Mouse (Mus musculus) forebrain, postnatal 0 days (tissue): ENCODE results near the gene Rrm1. TPM values are rescaled to one million over a fixed set of nuclear protein-coding genes. Genes with fewer than 3 reads are reported as not detected.
"Not testable (repeated sequence)": the region's sequence is repeated elsewhere in the genome, so short reads cannot be mapped to it uniquely, and the experiment has no call there.

Experiments
- ATAC-seq: fragments of 200-750 bp; cut with Nextera tagmentation; 2 replicates; pipeline ENCODE4 v1.8.0; 2017; ENCODE audit warnings: mild to moderate bottlenecking, moderate library complexity
- DNase-seq: peaks from one replicate; pipeline ENCODE4 v3.0.0-alpha.2; 2015
- H3K27ac ChIP-seq: fragments of 300-500 bp; sonication (generic); 2 replicates; pipeline ENCODE4 v1.5.1; 2014; ENCODE audit warnings: low read depth, mild to moderate bottlenecking, antibody characterized with exemption, low read length, moderate library complexity, mixed read lengths
- H3K27me3 ChIP-seq: fragments of 300-500 bp; sonication (generic); 2 replicates; pipeline ENCODE4 v1.6.1; 2014; ENCODE audit warnings: mild to moderate bottlenecking, low read length, mixed read lengths; ENCODE audit not compliant: insufficient read depth
- H3K36me3 ChIP-seq: fragments of 300-500 bp; sonication (generic); 2 replicates; pipeline ENCODE4 v1.6.1; 2014; ENCODE audit warnings: mild to moderate bottlenecking, moderate library complexity; ENCODE audit not compliant: insufficient read depth
- H3K4me1 ChIP-seq: fragments of 300-500 bp; sonication (generic); 2 replicates; pipeline ENCODE4 v1.6.1; 2014; ENCODE audit warnings: antibody characterized with exemption; ENCODE audit not compliant: insufficient read depth
- H3K4me2 ChIP-seq: fragments of 300-500 bp; sonication (generic); 2 replicates; pipeline ENCODE4 v1.6.1; 2014; ENCODE audit warnings: low read depth, mild to moderate bottlenecking, moderate library complexity
- H3K4me3 ChIP-seq: fragments of 300-500 bp; sonication (generic); 2 replicates; pipeline ENCODE4 v1.5.1; 2014; ENCODE audit warnings: low read depth, low read length, mixed read lengths
- H3K9ac ChIP-seq: fragments of 300-500 bp; sonication (generic); 2 replicates; pipeline ENCODE4 v1.6.1; 2014; ENCODE audit warnings: mild to moderate bottlenecking
- H3K9me3 ChIP-seq: fragments of 300-500 bp; sonication (generic); 2 replicates; pipeline ENCODE4 v1.6.1; 2016; ENCODE audit warnings: low read length
- CTCF ChIP-seq: sonication (generic); IDR thresholded peaks from 2 replicates; pipeline ENCODE4 v1.5.1; 2016; ENCODE audit warnings: antibody characterized with exemption, control low read depth, low read depth
- WGBS: fragments of 180-500 bp; shearing (Covaris S2); extraction: QIAGEN DNeasy Blood & Tissue Kit; methylation state at CpG from one replicate; pipeline ENCODE4 v1.1.7; 2014; 5-methylcytosine and 5-hydroxymethylcytosine counted together
- polyA plus RNA-seq: library from polyadenylated mRNA; unstranded; fragments of >200 nt; fragmentation: Nextera tagmentation; extraction: Ambion mirVana; gene quantifications from 2 replicates; pipeline ENCODE4 v1.2.1, GENCODE M21; 2015
- total RNA-seq: library from RNA; depleted of rRNA; stranded (reverse); fragments of >200 nt; gene quantifications from 2 replicates; pipeline ENCODE4 v1.2.3, GENCODE M21; 2014

Gene Rrm1
- total and polyA plus RNA-seq, 2 experiments from 2014 or later = 30.9 to 40.0 TPM

DNA sequence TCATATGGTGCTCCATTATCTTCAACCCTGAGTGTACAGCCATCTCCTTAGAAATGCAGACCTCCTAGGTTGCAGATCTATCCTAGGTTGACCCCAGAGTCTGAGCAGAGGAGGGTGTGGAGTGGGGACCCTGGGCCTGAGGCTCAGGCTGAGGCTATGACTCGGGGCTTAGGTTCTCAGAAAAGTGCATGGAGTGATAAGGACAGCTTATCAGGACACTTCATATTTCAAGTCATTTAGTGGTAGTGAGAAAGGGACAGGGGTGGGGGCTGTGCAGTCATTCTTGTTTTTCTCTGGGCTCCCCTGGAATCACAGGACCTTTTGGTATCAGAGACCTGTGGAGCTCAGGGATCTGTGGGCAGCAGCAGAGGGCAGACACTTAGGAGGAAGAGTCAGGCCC, 44.6 kb downstream of the Rrm1 start:
- TF ChIP-seq CTCF = no peak
- H3K4me1 ChIP-seq = no peaks in the 10 kb centered on the region
- no peaks in the 10 kb centered on the region for H3K27me3 ChIP-seq
- no peak for DNase-seq
- H3K9ac ChIP-seq = no peak overlapping the region
- 90% methylated on average over 1 of the region's 1 CpGs for WGBS
- H3K36me3 ChIP-seq = no peaks in the 10 kb centered on the region
- H3K4me3 ChIP-seq = no peak overlapping the region
- no peak for ATAC-seq
- no peak overlapping the region for H3K27ac ChIP-seq
- no peak overlapping the region for H3K4me2 ChIP-seq
- H3K9me3 ChIP-seq = no peaks in the 10 kb centered on the region

DNA sequence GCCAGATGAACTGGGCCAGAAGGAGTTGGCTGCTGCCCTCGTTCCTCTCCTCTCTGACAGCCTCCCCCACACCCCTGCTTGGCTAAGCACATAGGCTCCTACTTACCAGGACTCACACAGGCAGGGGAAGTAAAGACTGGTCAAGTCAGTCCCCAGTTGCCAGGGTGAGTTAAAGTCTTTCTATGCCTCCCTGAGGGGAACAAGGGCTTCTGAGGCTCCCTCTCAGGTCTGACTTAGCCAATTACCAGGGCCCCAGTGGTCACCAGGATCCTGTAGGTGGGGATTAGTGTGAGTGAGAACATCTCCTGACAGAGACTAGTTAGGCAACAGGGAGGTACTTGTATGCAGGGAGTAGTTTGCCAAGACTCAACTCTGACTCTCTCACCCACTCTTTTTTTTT, 46.7 kb downstream of the Rrm1 start, which contains the start of gene Olfr544:
Gene Olfr544, minus strand, starts transcription at position 153 of the 400 bp plus-strand sequence.
- Histone ChIP-seq H3K27ac (no peak within 1 kb of the TSS), H3K36me3 (no peaks in the 10 kb centered on the region), H3K4me3 (no peak within 1 kb of the TSS), H3K4me1 (no peaks in the 10 kb centered on the region), H3K4me2 (no peak within 1 kb of the TSS), H3K9me3 (no peaks in the 10 kb centered on the region), H3K27me3 (no peaks in the 10 kb centered on the region), H3K9ac (no peak within 1 kb of the TSS)
- WGBS = 33% methylated on average over 1 of the region's 1 CpGs
- DNase-seq (no peak), ATAC-seq (no peak)
- no peak for TF ChIP-seq CTCF

DNA sequence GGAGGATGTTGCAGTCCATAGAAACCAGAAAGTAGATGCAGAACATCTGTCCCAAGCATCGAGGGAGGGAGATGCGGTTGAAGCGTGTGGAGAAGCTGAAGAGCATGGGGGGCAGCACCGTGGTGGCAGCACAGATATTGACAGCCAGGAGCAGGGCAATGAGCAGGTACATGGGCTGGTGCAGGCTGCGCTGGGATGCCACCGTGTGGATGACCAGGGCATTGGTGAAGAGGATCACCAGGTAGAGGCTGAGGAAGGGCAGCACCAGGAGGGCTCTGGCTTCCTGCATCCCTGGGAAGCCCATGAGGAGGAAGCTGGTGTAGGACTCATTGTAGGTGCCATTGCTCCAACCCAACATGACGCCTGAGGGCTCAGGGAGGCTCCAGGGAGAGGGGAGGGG, 52.9 kb downstream of the Rrm1 start:
- not testable (repeated sequence) for H3K9ac ChIP-seq, H3K4me3 ChIP-seq, H3K4me1 ChIP-seq, H3K4me2 ChIP-seq, H3K27me3 ChIP-seq, ATAC-seq, H3K9me3 ChIP-seq, DNase-seq, H3K27ac ChIP-seq, H3K36me3 ChIP-seq
- WGBS = 54% methylated on average over 7 of the region's 7 CpGs

- 56% methylated on average over 3 of the region's 3 CpGs for WGBS
- H3K9ac ChIP-seq = no peak within 1 kb of the TSS
- no peaks in the 10 kb centered on the region for H3K27me3 ChIP-seq
- no peak within 1 kb of the TSS for H3K27ac ChIP-seq
- DNase-seq (no peak), ATAC-seq (no peak)
- no peaks in the 10 kb centered on the region for H3K9me3 ChIP-seq
- H3K4me3 ChIP-seq = no peak within 1 kb of the TSS
- no peaks in the 10 kb centered on the region for H3K4me1 ChIP-seq
- no peak within 1 kb of the TSS for H3K4me2 ChIP-seq
- H3K36me3 ChIP-seq = no peaks in the 10 kb centered on the region
- TF ChIP-seq CTCF = no peak
These were observed 58.0 kb downstream of the Rrm1 start, which contains the start of gene Olfr545 for GRCm38 (mm10) chr7:102499473-102499872. TSS of gene Olfr545 (minus strand) at chr7:102499573.

GRCm38 (mm10) chr7:102501986-102502385, 60.5 kb downstream of the Rrm1 start:
- Histone ChIP-seq H3K4me2 (no peak overlapping the region), H3K27me3 (no peaks in the 10 kb centered on the region), H3K4me3 (no peak overlapping the region), H3K4me1 (no peaks in the 10 kb centered on the region), H3K9me3 (no peaks in the 10 kb centered on the region), H3K27ac (no peak overlapping the region), H3K36me3 (no peaks in the 10 kb centered on the region), H3K9ac (no peak overlapping the region)
- ATAC-seq = no peak
- 75% methylated on average over 5 of the region's 5 CpGs for WGBS
- no peak for DNase-seq
- TF ChIP-seq CTCF = no peak

DNA sequence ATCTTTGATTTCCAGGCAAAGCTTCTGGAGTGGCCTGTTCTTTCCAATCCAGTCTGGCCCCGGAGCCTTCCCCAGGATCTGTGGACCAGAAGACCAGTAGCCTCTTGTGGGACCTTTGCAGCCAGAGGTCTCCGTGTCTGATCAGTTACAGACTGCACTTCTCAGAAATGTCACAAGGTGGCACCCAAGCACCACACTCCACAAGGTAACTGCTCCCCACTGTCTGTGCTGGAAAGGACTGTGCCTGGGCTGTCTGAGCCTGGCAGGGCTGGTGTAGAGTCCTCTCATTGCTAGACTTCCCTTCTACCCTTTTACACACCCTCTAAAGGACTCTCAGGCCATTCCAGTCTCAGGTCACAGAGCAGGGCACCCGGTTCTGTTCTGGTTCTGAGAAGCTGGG, 65.4 kb downstream of the Rrm1 start:
- Histone ChIP-seq H3K4me3 (no peak overlapping the region), H3K9me3 (no peaks in the 10 kb centered on the region), H3K9ac (no peak overlapping the region), H3K4me2 (no peak overlapping the region), H3K36me3 (no peaks in the 10 kb centered on the region), H3K27me3 (no peaks in the 10 kb centered on the region), H3K4me1 (no peaks in the 10 kb centered on the region), H3K27ac (no peak overlapping the region)
- peak; percentile 92 for TF ChIP-seq CTCF
- DNase-seq (peak; percentile 79), ATAC-seq (peak; percentile 90)
- 42% methylated on average over 3 of the region's 3 CpGs for WGBS

- 90% methylated on average over 9 of the region's 9 CpGs for WGBS
- Histone ChIP-seq H3K4me3 (no peak overlapping the region), H3K4me1 (no peaks in the 10 kb centered on the region), H3K27me3 (no peaks in the 10 kb centered on the region), H3K9ac (no peak overlapping the region), H3K4me2 (no peak overlapping the region), H3K9me3 (no peaks in the 10 kb centered on the region), H3K36me3 (no peaks in the 10 kb centered on the region), H3K27ac (no peak overlapping the region)
- ATAC-seq (no peak), DNase-seq (no peak)
- no peak for TF ChIP-seq CTCF
These were observed 66.6 kb downstream of the Rrm1 start for GRCm38 (mm10) chr7:102508066-102508465.

DNA sequence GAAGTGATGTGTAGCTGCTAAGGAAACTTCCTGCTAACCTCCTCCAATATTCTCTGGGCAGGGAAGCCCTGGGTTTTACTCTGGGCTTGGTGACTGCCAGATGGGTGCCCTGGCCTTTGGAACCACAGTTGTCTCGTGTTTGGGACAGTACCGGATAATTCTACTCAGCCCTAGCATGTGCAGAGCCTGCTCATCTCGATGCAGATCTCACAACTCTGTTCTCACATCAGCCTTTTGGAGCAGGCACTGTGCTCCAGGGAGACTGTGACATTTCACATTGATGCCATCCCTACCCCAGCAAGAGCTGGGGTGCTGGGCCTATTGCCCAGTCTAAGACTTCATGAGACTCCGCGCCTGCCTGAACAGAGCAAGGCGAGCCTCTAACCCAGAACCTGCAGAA, 67.2 kb downstream of the Rrm1 start:
- ATAC-seq = no peak
- no peaks in the 10 kb centered on the region for H3K9me3 ChIP-seq
- no peak for DNase-seq
- H3K36me3 ChIP-seq = no peaks in the 10 kb centered on the region
- no peak overlapping the region for H3K9ac ChIP-seq
- no peak overlapping the region for H3K4me3 ChIP-seq
- no peaks in the 10 kb centered on the region for H3K4me1 ChIP-seq
- no peaks in the 10 kb centered on the region for H3K27me3 ChIP-seq
- no peak overlapping the region for H3K4me2 ChIP-seq
- no peak overlapping the region for H3K27ac ChIP-seq
- WGBS = 91% methylated on average over 6 of the region's 6 CpGs
- TF ChIP-seq CTCF = no peak
